Mouse (Mus musculus): ENCODE data around the gene Spaca7.

Gene Spaca7

GRCm38 (mm10) chr8:12621550-12622222, 48.9 kb downstream of the Spaca7 start:
- TF ChIP-seq POU5F1 (IDR thresholded peaks at IDR 0.05; ENCODE audit: borderline replicate concordance, low read length) (no peak), NANOG (IDR thresholded peaks at IDR 0.05; ENCODE audit: borderline replicate concordance, low read length) (no peak), CTCF (conservative IDR thresholded peaks at IDR 0.05; ENCODE audit: low read length) (no peak)
- H3K4me1 ChIP-seq (replicated peaks; ENCODE audit: low read depth, low read length), result no peaks in the 10 kb centered on the region
- H3K27me3 ChIP-seq (ENCODE audit: insufficient read depth, low read length), result no peaks in the 10 kb centered on the region
- H3K36me3 ChIP-seq (ENCODE audit: insufficient read depth, low read length), result peaks cover 51% of the 10 kb centered on the region
- no peak overlapping the region for H3K4me3 ChIP-seq (replicated peaks; ENCODE audit: low read length)
- no peaks in the 10 kb centered on the region for H3K9me3 ChIP-seq (ENCODE audit: low read length)

- H3K36me3 ChIP-seq (ENCODE audit: insufficient read depth, low read length), result peaks cover 72% of the 10 kb centered on the region
- no peak overlapping the region for H3K4me3 ChIP-seq (replicated peaks; ENCODE audit: low read length)
- no peaks in the 10 kb centered on the region for H3K27me3 ChIP-seq (ENCODE audit: insufficient read depth, low read length)
- TF ChIP-seq POU5F1 (IDR thresholded peaks at IDR 0.05; ENCODE audit: borderline replicate concordance, low read length), result no peak
- TF ChIP-seq NANOG (IDR thresholded peaks at IDR 0.05; ENCODE audit: borderline replicate concordance, low read length), result no peak
- TF ChIP-seq CTCF (conservative IDR thresholded peaks at IDR 0.05; ENCODE audit: low read length), result no peak
- no peaks in the 10 kb centered on the region for H3K9me3 ChIP-seq (ENCODE audit: low read length)
- H3K4me1 ChIP-seq (replicated peaks; ENCODE audit: low read depth, low read length), result no peaks in the 10 kb centered on the region
These were observed 53.1 kb downstream of the Spaca7 start for GRCm38 (mm10) chr8:12625890-12626289.

DNA sequence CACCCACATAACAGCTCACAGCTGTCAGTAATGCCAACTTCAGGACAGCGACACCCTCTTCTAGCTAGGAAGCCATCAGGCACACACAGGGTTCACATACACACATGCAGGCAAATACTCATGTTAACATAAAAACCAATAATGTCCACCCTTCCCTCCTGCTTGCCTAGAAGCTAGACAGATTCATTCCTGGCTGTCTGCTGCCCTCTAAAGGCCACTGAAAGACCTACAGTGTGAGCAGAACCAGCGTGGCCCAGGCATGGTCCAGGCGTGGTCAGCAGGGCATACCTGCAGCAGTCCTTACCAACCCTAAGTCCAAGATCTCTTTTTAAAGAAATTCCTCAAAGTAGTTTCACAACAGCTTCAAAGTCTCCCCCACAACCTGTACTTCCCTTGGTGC, 56.2 kb downstream of the Spaca7 start:
- H3K9me3 ChIP-seq (ENCODE audit: low read length), result no peaks in the 10 kb centered on the region
- TF ChIP-seq CTCF (conservative IDR thresholded peaks at IDR 0.05; ENCODE audit: low read length) (peak; percentile 46), POU5F1 (IDR thresholded peaks at IDR 0.05; ENCODE audit: borderline replicate concordance, low read length) (no peak)
- H3K4me3 ChIP-seq (replicated peaks; ENCODE audit: low read length), result no peak overlapping the region
- H3K4me1 ChIP-seq (replicated peaks; ENCODE audit: low read depth, low read length), result peaks cover 3% of the 10 kb centered on the region; the same call in 1 of the 2 replicates
- peaks cover 65% of the 10 kb centered on the region for H3K36me3 ChIP-seq (ENCODE audit: insufficient read depth, low read length)
- no peaks in the 10 kb centered on the region for H3K27me3 ChIP-seq (ENCODE audit: insufficient read depth, low read length)

- TF ChIP-seq POU5F1 (IDR thresholded peaks at IDR 0.05; ENCODE audit: borderline replicate concordance, low read length) (no peak), NANOG (IDR thresholded peaks at IDR 0.05; ENCODE audit: borderline replicate concordance, low read length) (no peak), CTCF (conservative IDR thresholded peaks at IDR 0.05; ENCODE audit: low read length) (no peak)
- H3K27me3 ChIP-seq (ENCODE audit: insufficient read depth, low read length), result no peaks in the 10 kb centered on the region
- no peaks in the 10 kb centered on the region for H3K9me3 ChIP-seq (ENCODE audit: low read length)
- H3K36me3 ChIP-seq (ENCODE audit: insufficient read depth, low read length), result peaks cover 83% of the 10 kb centered on the region
- H3K4me1 ChIP-seq (replicated peaks; ENCODE audit: low read depth, low read length), result peaks cover 3% of the 10 kb centered on the region; the same call in 1 of the 2 replicates
- H3K4me3 ChIP-seq (replicated peaks; ENCODE audit: low read length), result no peak overlapping the region
These were observed 62.5 kb downstream of the Spaca7 start for GRCm38 (mm10) chr8:12635366-12635765.

DNA sequence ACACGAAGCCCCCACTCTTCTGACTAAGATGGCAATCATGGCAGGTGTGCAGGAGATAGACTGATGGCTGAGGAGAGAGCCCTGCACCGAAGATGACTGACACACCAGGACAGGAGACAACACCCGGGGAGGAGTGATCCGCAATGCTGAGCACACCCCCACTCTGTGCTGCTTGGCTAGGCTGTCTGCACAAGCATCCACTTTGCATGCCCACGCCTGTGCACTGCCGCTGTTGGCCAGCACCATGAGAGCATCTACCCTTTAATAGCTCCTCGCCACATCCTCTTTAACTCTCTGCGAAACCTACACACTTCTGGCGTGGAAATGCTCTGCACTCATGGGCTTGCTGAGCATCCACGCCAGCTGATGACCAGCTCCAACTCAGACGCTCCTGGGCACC, 65.6 kb downstream of the Spaca7 start:
- Histone ChIP-seq H3K27me3 (ENCODE audit: insufficient read depth, low read length) (no peaks in the 10 kb centered on the region), H3K36me3 (ENCODE audit: insufficient read depth, low read length) (peaks cover 73% of the 10 kb centered on the region), H3K4me3 (replicated peaks; ENCODE audit: low read length) (no peak overlapping the region), H3K9me3 (ENCODE audit: low read length) (no peaks in the 10 kb centered on the region), H3K4me1 (replicated peaks; ENCODE audit: low read depth, low read length) (peaks cover 4% of the 10 kb centered on the region; the same call in 1 of the 2 replicates)
- no peak for TF ChIP-seq NANOG (IDR thresholded peaks at IDR 0.05; ENCODE audit: borderline replicate concordance, low read length)
- TF ChIP-seq POU5F1 (IDR thresholded peaks at IDR 0.05; ENCODE audit: borderline replicate concordance, low read length), result no peak
- TF ChIP-seq CTCF (conservative IDR thresholded peaks at IDR 0.05; ENCODE audit: low read length), result no peak

DNA sequence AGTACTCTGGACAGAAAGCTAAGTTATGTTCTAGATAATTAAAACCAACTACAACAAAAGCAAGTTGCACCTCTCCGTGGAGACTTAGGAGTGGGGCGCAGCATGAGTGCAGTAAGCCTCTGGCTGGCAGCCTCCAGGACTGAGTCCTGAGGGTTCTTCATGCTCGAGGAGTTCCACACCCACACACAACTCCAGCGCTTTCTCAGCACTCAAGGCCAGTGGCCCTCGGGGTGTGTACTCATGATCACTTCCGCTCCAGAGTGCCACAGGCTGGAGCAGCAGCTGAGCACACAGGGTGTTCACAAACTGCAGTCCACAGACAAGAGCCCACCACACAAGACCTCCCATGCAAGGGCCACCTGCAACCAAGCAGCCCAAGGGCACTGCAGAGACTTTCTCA, 68.7 kb downstream of the Spaca7 start:
- Histone ChIP-seq H3K9me3 (ENCODE audit: low read length) (no peaks in the 10 kb centered on the region), H3K4me1 (replicated peaks; ENCODE audit: low read depth, low read length) (peaks cover 29% of the 10 kb centered on the region), H3K4me3 (replicated peaks; ENCODE audit: low read length) (no peak overlapping the region), H3K36me3 (ENCODE audit: insufficient read depth, low read length) (peaks cover 54% of the 10 kb centered on the region), H3K27me3 (ENCODE audit: insufficient read depth, low read length) (no peaks in the 10 kb centered on the region)
- TF ChIP-seq POU5F1 (IDR thresholded peaks at IDR 0.05; ENCODE audit: borderline replicate concordance, low read length), result no peak
- TF ChIP-seq NANOG (IDR thresholded peaks at IDR 0.05; ENCODE audit: borderline replicate concordance, low read length), result no peak
- no peak for TF ChIP-seq CTCF (conservative IDR thresholded peaks at IDR 0.05; ENCODE audit: low read length)

DNA sequence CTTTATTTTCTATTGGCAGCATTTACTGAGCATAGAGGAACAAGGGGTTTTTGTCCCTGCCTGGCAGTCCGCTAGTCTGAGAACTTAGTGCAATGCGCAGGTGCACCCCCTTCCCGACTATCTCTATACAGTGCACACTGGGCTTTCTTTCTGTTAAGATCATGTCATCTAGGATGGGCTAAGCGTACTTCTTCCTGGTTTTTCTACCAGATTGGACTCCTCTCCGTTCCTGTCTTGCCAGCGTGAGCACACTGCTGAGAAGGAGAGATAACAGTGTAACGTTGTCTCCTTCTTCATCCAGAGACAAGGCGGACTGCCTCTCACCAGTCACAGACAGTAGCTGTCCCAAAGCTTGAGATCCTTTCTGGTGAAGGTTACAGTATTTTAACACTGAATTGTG, 71.5 kb downstream of the Spaca7 start:
- H3K4me3 ChIP-seq (replicated peaks; ENCODE audit: low read length), result no peak overlapping the region
- no peaks in the 10 kb centered on the region for H3K27me3 ChIP-seq (ENCODE audit: insufficient read depth, low read length)
- peaks cover 31% of the 10 kb centered on the region for H3K4me1 ChIP-seq (replicated peaks; ENCODE audit: low read depth, low read length)
- TF ChIP-seq NANOG (IDR thresholded peaks at IDR 0.05; ENCODE audit: borderline replicate concordance, low read length) (no peak), CTCF (conservative IDR thresholded peaks at IDR 0.05; ENCODE audit: low read length) (no peak), POU5F1 (IDR thresholded peaks at IDR 0.05; ENCODE audit: borderline replicate concordance, low read length) (no peak)
- peaks cover 56% of the 10 kb centered on the region for H3K36me3 ChIP-seq (ENCODE audit: insufficient read depth, low read length)
- H3K9me3 ChIP-seq (ENCODE audit: low read length), result no peaks in the 10 kb centered on the region

DNA sequence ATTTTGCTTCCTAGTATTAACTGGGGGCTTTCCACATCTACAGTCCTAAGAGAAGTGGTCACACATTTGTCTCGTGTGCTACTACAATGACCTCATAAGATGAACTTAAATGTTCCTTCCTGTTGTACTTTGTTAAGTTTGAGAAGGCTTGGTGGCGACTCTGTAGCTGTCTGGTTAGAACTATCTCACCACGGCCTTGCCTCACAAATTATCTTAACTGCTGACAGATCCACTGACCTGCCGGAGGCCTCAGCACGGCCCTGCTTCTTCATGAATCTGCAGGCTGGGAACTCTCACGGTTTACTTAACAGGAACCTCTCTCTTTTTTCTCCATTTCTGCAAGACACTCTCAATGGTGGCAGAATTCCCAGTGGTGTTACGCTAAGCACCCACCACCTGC, 72.1 kb downstream of the Spaca7 start:
- Histone ChIP-seq H3K27me3 (ENCODE audit: insufficient read depth, low read length) (no peaks in the 10 kb centered on the region), H3K4me3 (replicated peaks; ENCODE audit: low read length) (no peak overlapping the region), H3K36me3 (ENCODE audit: insufficient read depth, low read length) (peaks cover 56% of the 10 kb centered on the region), H3K9me3 (ENCODE audit: low read length) (no peaks in the 10 kb centered on the region), H3K4me1 (replicated peaks; ENCODE audit: low read depth, low read length) (peaks cover 31% of the 10 kb centered on the region)
- TF ChIP-seq NANOG (IDR thresholded peaks at IDR 0.05; ENCODE audit: borderline replicate concordance, low read length) (no peak), CTCF (conservative IDR thresholded peaks at IDR 0.05; ENCODE audit: low read length) (no peak), POU5F1 (IDR thresholded peaks at IDR 0.05; ENCODE audit: borderline replicate concordance, low read length) (no peak)

DNA sequence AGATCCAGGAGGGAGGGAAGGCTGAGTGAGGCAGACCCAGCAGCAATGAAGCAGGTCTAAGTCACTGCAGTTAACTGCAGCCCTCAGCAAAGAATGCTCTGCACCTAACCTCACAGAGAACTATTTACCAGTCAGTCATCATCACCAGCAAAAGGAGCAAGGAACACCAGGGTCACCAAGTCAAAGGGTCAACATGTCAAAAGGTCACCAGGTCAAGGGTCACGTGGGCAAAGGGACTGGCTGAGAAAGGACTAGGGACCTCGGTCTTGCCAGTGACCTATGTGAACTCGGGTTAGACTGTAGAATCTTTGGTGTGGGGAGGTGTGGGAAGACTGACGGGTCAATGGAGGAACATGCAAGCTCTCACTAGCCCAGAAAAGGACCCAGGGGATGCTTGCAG, 73.7 kb downstream of the Spaca7 start:
- Histone ChIP-seq H3K36me3 (ENCODE audit: insufficient read depth, low read length) (peaks cover 55% of the 10 kb centered on the region), H3K27me3 (ENCODE audit: insufficient read depth, low read length) (no peaks in the 10 kb centered on the region), H3K4me1 (replicated peaks; ENCODE audit: low read depth, low read length) (peaks cover 31% of the 10 kb centered on the region), H3K9me3 (ENCODE audit: low read length) (no peaks in the 10 kb centered on the region), H3K4me3 (replicated peaks; ENCODE audit: low read length) (no peak overlapping the region)
- TF ChIP-seq CTCF (conservative IDR thresholded peaks at IDR 0.05; ENCODE audit: low read length), result no peak
- no peak for TF ChIP-seq NANOG (IDR thresholded peaks at IDR 0.05; ENCODE audit: borderline replicate concordance, low read length)
- TF ChIP-seq POU5F1 (IDR thresholded peaks at IDR 0.05; ENCODE audit: borderline replicate concordance, low read length), result no peak

Data from E14TG2a.4 (cell line).